Mouse (Mus musculus): ENCODE results near the gene Mup11. TPM values are rescaled to one million over a fixed set of nuclear protein-coding genes. Genes with fewer than 3 reads are reported as not detected.

The Mup11 gene
- not detected in 2 replicates for polyA plus RNA-seq (2012; rRNA removed)

DNA sequence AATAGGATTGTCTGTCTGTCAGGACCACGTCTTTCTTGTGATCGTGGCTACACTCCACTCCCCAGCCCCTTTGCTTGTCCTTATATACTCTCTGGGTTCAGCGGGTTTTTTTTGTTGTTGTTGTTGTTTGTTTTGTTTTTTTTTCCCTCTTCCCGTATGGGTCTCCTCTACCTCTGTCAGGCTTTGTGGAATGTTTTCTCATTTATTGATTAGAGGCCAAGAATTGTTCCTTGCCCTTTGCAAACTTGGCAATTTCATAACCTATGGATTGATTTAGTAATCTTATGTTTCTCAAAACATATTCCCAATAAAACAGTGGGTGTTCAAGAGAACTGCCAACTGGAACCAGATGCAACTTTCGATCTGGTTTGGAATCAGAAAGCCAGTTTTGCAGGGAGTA is at the start of gene Mup11:
Gene Mup11, minus strand, starts transcription at position 101 of the 400 bp plus-strand sequence.

Other genes starting within 250 kb of the Mup11 start
- gene Mup9, start 240.5 kb downstream of the Mup11 start, polyA plus RNA-seq (2012; rRNA removed), result not detected in 2 replicates
- gene Mup1, start 160.5 kb downstream of the Mup11 start, polyA plus RNA-seq (2012; rRNA removed), result not detected in 2 replicates
- gene Mup10, start 80.2 kb downstream of the Mup11 start, polyA plus RNA-seq (2012; rRNA removed), result not detected in 2 replicates
- not detected in 2 replicates for gene Mup12, start 78.9 kb upstream of the Mup11 start, polyA plus RNA-seq (2012; rRNA removed)
- gene Mup22, start 159.1 kb upstream of the Mup11 start, polyA plus RNA-seq (2012; rRNA removed), result not detected in 2 replicates

Data from ovary, adult 2 months (tissue).